Mouse (Mus musculus): ENCODE results near the gene Dnajc21.

The Dnajc21 gene

GRCm38 (mm10) chr15:10439963-10440362 lies 30.4 kb downstream of the Dnajc21 start:
- no peak for DNase-seq (ENCODE audit: low spot score in 2 of 2)

GRCm38 (mm10) chr15:10436893-10437292 lies 33.4 kb downstream of the Dnajc21 start:
- DNase-seq (ENCODE audit: low spot score in 2 of 2): no peak

GRCm38 (mm10) chr15:10426545-10427266 lies 43.6 kb downstream of the Dnajc21 start:
- DNase-seq (ENCODE audit: low spot score in 2 of 2): peak in 1 of 2 experiments; percentile 49

GRCm38 (mm10) chr15:10426124-10426523 lies 44.2 kb downstream of the Dnajc21 start:
- no peak for DNase-seq (ENCODE audit: low spot score in 2 of 2)

GRCm38 (mm10) chr15:10421785-10422144 lies 48.6 kb downstream of the Dnajc21 start:
- no peak for DNase-seq (ENCODE audit: low spot score in 2 of 2)

- no peak for DNase-seq (ENCODE audit: low spot score in 2 of 2)
Observed at GRCm38 (mm10) chr15:10421138-10421784, 49.1 kb downstream of the Dnajc21 start.

- peak in 1 of 2 experiments; percentile 33 for DNase-seq (ENCODE audit: low spot score in 2 of 2)
Observed at GRCm38 (mm10) chr15:10413656-10414055, 56.7 kb downstream of the Dnajc21 start.

- DNase-seq (ENCODE audit: low spot score in 2 of 2): peak in 1 of 2 experiments; percentile 62
Observed at GRCm38 (mm10) chr15:10410881-10411280, 59.4 kb downstream of the Dnajc21 start.

GRCm38 (mm10) chr15:10409842-10410241 lies 60.5 kb downstream of the Dnajc21 start:
- no peak for DNase-seq (ENCODE audit: low spot score in 2 of 2)

GRCm38 (mm10) chr15:10400415-10400814 lies 69.9 kb downstream of the Dnajc21 start:
- no peak for DNase-seq (ENCODE audit: low spot score in 2 of 2)

GRCm38 (mm10) chr15:10399795-10400194 lies 70.5 kb downstream of the Dnajc21 start:
- no peak for DNase-seq (ENCODE audit: low spot score in 2 of 2)
